Mouse (Mus musculus) erythroblast, embryonic 14.5 days (primary cell): ENCODE data around the gene Iah1.

Experiments used
- GATA1 ChIP-seq: IDR thresholded peaks from 2 replicates; pipeline ENCODE4 v1.6.1; 2012; ENCODE audit warnings: low read length, inconsistent platforms, mixed read lengths
- TAL1 ChIP-seq: IDR thresholded peaks from 3 replicates; pipeline ENCODE4 v1.6.1; 2012; ENCODE audit warnings: low read length, inconsistent platforms, mixed read lengths

DNA sequence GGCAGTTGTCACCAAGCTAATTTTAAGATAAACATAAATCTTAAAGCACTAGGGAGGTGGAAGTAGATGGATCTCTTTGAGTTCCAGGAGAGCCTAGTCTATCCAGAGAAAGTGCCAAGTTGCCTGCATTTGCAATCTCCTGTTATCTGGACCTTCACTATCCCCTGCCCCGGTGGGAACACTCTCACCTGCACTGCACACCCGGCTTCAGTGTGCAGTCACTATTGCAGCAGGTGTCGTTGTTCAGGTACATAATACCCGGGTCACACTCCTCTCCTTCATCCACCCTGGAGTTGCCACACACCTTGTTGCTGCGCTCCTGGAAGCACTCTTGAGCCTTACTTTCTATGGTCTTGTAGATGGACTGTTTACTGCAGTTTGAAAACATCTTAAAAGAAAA, 17.6 kb downstream of the Iah1 start:
- TF ChIP-seq TAL1 (no peak), GATA1 (no peak)
